Mouse (Mus musculus): ENCODE measurements at regions not wholly inside any gene's neighbourhood (a gene's known extent, or its start where the extent isn't known, plus 50 kb on each side); places are given as distances from the start of the nearest gene placed in this dataset.

GRCm38 (mm10) chr9:118271681-118272080 is 121.7 kb upstream of the Cmc1 start:
- no peak for TF ChIP-seq CTCF (IDR thresholded peaks at IDR 0.05; ENCODE audit: low read depth)
- TF ChIP-seq EP300 (IDR thresholded peaks at IDR 0.05; ENCODE audit: low read depth), result no peak
